ENCODE assay signal across 20 mouse cellular contexts in genomic region chr2:105028806-105029205, GRCm38 (mm10). TPM values are rescaled to one million over a fixed set of nuclear protein-coding genes. Genes with fewer than 3 reads are reported as not detected.
DNase-seq lines count a peak whose midpoint lies in the region; ATAC-seq and TF ChIP-seq lines count a peak whose summit lies in the region.
"Had no signal": no experiment of that assay in that cellular context is flagged by ENCODE, and none has a peak within 500 bp of the region (broad histone marks: within the 10 kb centered on the region; RNA-seq: fewer than 3 reads in every experiment).

No protein-coding gene starts in this region.

- no peak overlapping the region for H3K27ac ChIP-seq in hindbrain, postnatal 0 days
- H3K27ac ChIP-seq in hindbrain, embryonic 10.5 days: no peak overlapping the region
- H3K27ac ChIP-seq: forebrain, embryonic 10.5 days; gastrocnemius, adult 2 months; heart, embryonic 10.5 days; left cerebral cortex, adult 2 months; limb, embryonic 10.5 days; liver, embryonic 15.5 days had no signal

- no peak overlapping the region for H3K9ac ChIP-seq in hindbrain, postnatal 0 days (replicated peaks; ENCODE audit: low read length)
- H3K9ac ChIP-seq: kidney, embryonic 15.5 days; liver, embryonic 15.5 days had no signal

- no peak for TF ChIP-seq CTCF in hindbrain, postnatal 0 days (IDR thresholded peaks at IDR 0.05; ENCODE audit: low read depth)

- no peak overlapping the region for H3K4me3 ChIP-seq in hindbrain, postnatal 0 days (ENCODE audit: low read length)
- H3K4me3 ChIP-seq in hindbrain, embryonic 10.5 days: no peak overlapping the region
- H3K4me3 ChIP-seq: forebrain, embryonic 10.5 days; gastrocnemius, adult 2 months; heart, embryonic 10.5 days; kidney, embryonic 15.5 days; left cerebral cortex, adult 2 months; limb, embryonic 10.5 days; liver, embryonic 15.5 days had no signal

- WGBS in hindbrain, postnatal 0 days: 61% methylated on average over 5 of the region's 5 CpGs
- WGBS in hindbrain, embryonic 10.5 days: 78% methylated on average over 5 of the region's 5 CpGs

- H3K36me3 ChIP-seq in hindbrain, postnatal 0 days (ENCODE audit: insufficient read depth, low read length): no peaks in the 10 kb centered on the region
- no peaks in the 10 kb centered on the region for H3K36me3 ChIP-seq in hindbrain, embryonic 10.5 days
- H3K36me3 ChIP-seq: forebrain, embryonic 10.5 days; heart, embryonic 10.5 days; kidney, embryonic 15.5 days; limb, embryonic 10.5 days; liver, embryonic 15.5 days had no signal

- H3K9me3 ChIP-seq in hindbrain, postnatal 0 days (ENCODE audit: low read length): no peaks in the 10 kb centered on the region
- H3K9me3 ChIP-seq in hindbrain, embryonic 10.5 days: no peaks in the 10 kb centered on the region
- H3K9me3 ChIP-seq: forebrain, embryonic 10.5 days; heart, embryonic 10.5 days; kidney, embryonic 15.5 days; limb, embryonic 10.5 days; liver, embryonic 15.5 days had no signal

- no peak for ATAC-seq in hindbrain, postnatal 0 days
- ATAC-seq: intestine, postnatal 0 days had no signal

- no peaks in the 10 kb centered on the region for H3K27me3 ChIP-seq in hindbrain, postnatal 0 days (ENCODE audit: insufficient read depth, low read length)
- H3K27me3 ChIP-seq in hindbrain, embryonic 10.5 days (ENCODE audit: insufficient read depth, poor library complexity, severe bottlenecking): no peaks in the 10 kb centered on the region

- H3K4me2 ChIP-seq in hindbrain, postnatal 0 days (ENCODE audit: low read depth, low read length): no peak overlapping the region
- H3K4me2 ChIP-seq: kidney, embryonic 15.5 days; liver, embryonic 15.5 days; midbrain, embryonic 11.5 days had no signal

- no peaks in the 10 kb centered on the region for H3K4me1 ChIP-seq in hindbrain, postnatal 0 days (ENCODE audit: insufficient read depth, low read length)
- no peaks in the 10 kb centered on the region for H3K4me1 ChIP-seq in hindbrain, embryonic 10.5 days (replicated peaks)
- H3K4me1 ChIP-seq: forebrain, embryonic 10.5 days had no signal

- peak; percentile 36 for DNase-seq in hindbrain, postnatal 0 days (ENCODE audit: low spot score)
- no peak for DNase-seq in hindbrain, embryonic 10.5 days (ENCODE audit: low spot score)
- DNase-seq in 3T3-L1 (ENCODE audit: low read depth, low spot score): peak; percentile 42
- DNase-seq in NIH3T3 (ENCODE audit: low read depth): peak; percentile 18
- peak; percentile 81 for DNase-seq in adrenal gland, postnatal 10 days
- DNase-seq in frontal cortex, postnatal 14 days (ENCODE audit: low spot score in 2 of 2): no peak
- DNase-seq in natural killer cell, adult 2 months (ENCODE audit: low spot score in 2 of 2): no peak
- DNase-seq: cerebellum, adult 2 months; gastrocnemius, adult 2 months; liver; lung, postnatal 10 days; thymus, adult 18-20 months had no signal

RNA-seq across cellular contexts. Expression of gene Eif3m, which starts 11.9 kb away (rescaled TPM):
- 85.0 and 85.8 TPM in 2 replicates for total RNA-seq in hindbrain, postnatal 0 days (2014; rRNA removed)
- 187 and 190 TPM in 2 replicates for polyA plus RNA-seq in hindbrain, postnatal 0 days (2015; fragmentation: Nextera tagmentation; extraction: Ambion mirVana)
- polyA plus RNA-seq in hindbrain, embryonic 10.5 days (2016; fragmentation: Nextera tagmentation; extraction: Ambion mirVana): 284 and 304 TPM in 2 replicates
- total RNA-seq in adrenal gland, postnatal 10 days (2021): 100 to 1,000 TPM; 153 to 164 TPM

Comparison
In these comparisons a context has a peak if more than half of its experiments do, and no peak if none do; other contexts are left out.
1. DNase-seq: peak in hindbrain, postnatal 0 days (single experiment), 3T3-L1 (single experiment), NIH3T3 (single experiment) and adrenal gland, postnatal 10 days (single experiment); none in hindbrain, embryonic 10.5 days (single experiment), frontal cortex, postnatal 14 days (0 of 2) and natural killer cell, adult 2 months (0 of 2).